Mouse (Mus musculus) limb, embryonic 14.5 days (tissue): Measurements from ENCODE around the gene Rheb. TPM values are rescaled to one million over a fixed set of nuclear protein-coding genes. Genes with fewer than 3 reads are reported as not detected.

ENCODE experiments used
- ATAC-seq: fragments of 200-750 bp; cut with Nextera tagmentation; 2 replicates; pipeline ENCODE4 v1.8.0; 2017; ENCODE audit warnings: low read depth, moderate number of reproducible peaks, moderate TSS enrichment; ENCODE audit not compliant: low FRiP score
- DNase-seq: peaks from one replicate; pipeline ENCODE4 v3.0.0-alpha.2; 2015; ENCODE audit warnings: low spot score
- H3K27ac ChIP-seq: fragments of 300-500 bp; sonication (generic); replicated peaks from 2 replicates; pipeline ENCODE4 v1.5.1; 2014; ENCODE audit warnings: low read depth, mild to moderate bottlenecking, low read length, moderate library complexity, mixed read lengths
- H3K27me3 ChIP-seq: fragments of 300-500 bp; sonication (generic); 2 replicates; pipeline ENCODE4 v1.6.1; 2014; ENCODE audit warnings: low read length, mixed read lengths; ENCODE audit not compliant: control insufficient read depth, insufficient read depth
- H3K36me3 ChIP-seq: fragments of 300-500 bp; sonication (generic); 2 replicates; pipeline ENCODE4 v1.6.1; 2014; ENCODE audit warnings: mild to moderate bottlenecking, low read length, moderate library complexity, mixed read lengths; ENCODE audit not compliant: control insufficient read depth, insufficient read depth
- H3K4me1 ChIP-seq: fragments of 300-500 bp; sonication (generic); 2 replicates; pipeline ENCODE4 v1.6.1; 2014; ENCODE audit warnings: antibody characterized with exemption, low read length, mixed read lengths; ENCODE audit not compliant: control insufficient read depth, insufficient read depth
- H3K4me2 ChIP-seq: fragments of 300-500 bp; sonication (generic); replicated peaks from 2 replicates; pipeline ENCODE4 v1.6.1; 2014; ENCODE audit warnings: low read depth, mild to moderate bottlenecking, low read length, moderate library complexity; ENCODE audit not compliant: severe bottlenecking
- H3K4me3 ChIP-seq: fragments of 300-500 bp; sonication (generic); replicated peaks from 2 replicates; pipeline ENCODE4 v1.5.1; 2014; ENCODE audit warnings: low read length
- H3K9ac ChIP-seq: fragments of 300-500 bp; sonication (generic); 2 replicates; pipeline ENCODE4 v1.6.1; 2014; ENCODE audit warnings: mild to moderate bottlenecking, low read depth, low read length, moderate library complexity; ENCODE audit not compliant: severe bottlenecking
- H3K9me3 ChIP-seq: fragments of 300-500 bp; sonication (generic); 2 replicates; pipeline ENCODE4 v1.6.1; 2016; ENCODE audit warnings: low read length; ENCODE audit not compliant: control insufficient read depth
- POLR2A ChIP-seq: fragments of 200-500 bp; IDR thresholded peaks from 2 replicates; pipeline ENCODE4 v1.8.0; 2012; ENCODE audit warnings: inconsistent platforms, mild to moderate bottlenecking, moderate library complexity, borderline replicate concordance; ENCODE audit not compliant: insufficient read depth, insufficient read length; ENCODE audit errors: extremely low read depth
- WGBS: fragments of 180-500 bp; shearing (Covaris S2); extraction: QIAGEN DNeasy Blood & Tissue Kit; methylation state at CpG from one replicate; pipeline ENCODE4 v1.1.7; 2014; 5-methylcytosine and 5-hydroxymethylcytosine counted together
- polyA plus RNA-seq, 2 experiments: library from polyadenylated mRNA; depleted of rRNA in 1 of 2; stranded (reverse) in 1 of 2; unstranded in 1 of 2; fragments of >200 nt; fragmentation: Nextera tagmentation in 1 of 2; extraction: Ambion mirVana in 1 of 2; gene quantifications; 2 replicates each; pipeline versions ENCODE4 v1.2.1 to v1.2.3; 2012 to 2014

The Rheb gene
- polyA plus RNA-seq, 2 experiments: 85.7 to 210 TPM

- no peak for TF ChIP-seq POLR2A
- no peak; the same call in 1 of the 2 replicates for ATAC-seq
- under 1% methylated on average over 16 of the region's 50 CpGs for WGBS
- Histone ChIP-seq H3K4me2 (peak overlapping the region; percentile 86), H3K9ac (peak overlapping the region; percentile 95), H3K36me3 (no peaks in the 10 kb centered on the region), H3K27me3 (no peaks in the 10 kb centered on the region), H3K4me1 (peaks cover 13% of the 10 kb centered on the region), H3K4me3 (peak overlapping the region; percentile 91), H3K27ac (peak overlapping the region; percentile 100), H3K9me3 (no peaks in the 10 kb centered on the region)
- peak; percentile 23 for DNase-seq
Measured at GRCm38 (mm10) chr5:24841662-24842273, 656 bp downstream of the Rheb start.

GRCm38 (mm10) chr5:24840975-24841431 is 1.4 kb downstream of the Rheb start:
- no peak for TF ChIP-seq POLR2A
- Histone ChIP-seq H3K27ac (peak overlapping the region; percentile 100), H3K36me3 (no peaks in the 10 kb centered on the region), H3K9me3 (no peaks in the 10 kb centered on the region), H3K4me2 (peak overlapping the region; percentile 86), H3K27me3 (no peaks in the 10 kb centered on the region), H3K9ac (peak overlapping the region; percentile 95), H3K4me3 (peak overlapping the region; percentile 91), H3K4me1 (peaks cover 13% of the 10 kb centered on the region)
- 17% methylated on average over 11 of the region's 11 CpGs for WGBS
- ATAC-seq (no peak), DNase-seq (no peak)

- no peak for ATAC-seq
- no peak overlapping the region for H3K9ac ChIP-seq
- no peaks in the 10 kb centered on the region for H3K36me3 ChIP-seq
- no peaks in the 10 kb centered on the region for H3K27me3 ChIP-seq
- H3K4me2 ChIP-seq: no peak overlapping the region
- TF ChIP-seq POLR2A: no peak
- no peak overlapping the region for H3K27ac ChIP-seq
- DNase-seq: no peak
- WGBS: 44% methylated on average over 5 of the region's 5 CpGs
- H3K9me3 ChIP-seq: no peaks in the 10 kb centered on the region
- H3K4me3 ChIP-seq: no peak overlapping the region
- peaks cover 10% of the 10 kb centered on the region; the same call in 1 of the 2 replicates for H3K4me1 ChIP-seq
Measured at GRCm38 (mm10) chr5:24834491-24834890, 7.9 kb downstream of the Rheb start.

- H3K27ac ChIP-seq: no peak overlapping the region
- WGBS: 91% methylated on average over 3 of the region's 3 CpGs
- no peak overlapping the region for H3K4me3 ChIP-seq
- H3K27me3 ChIP-seq: no peaks in the 10 kb centered on the region
- no peak for ATAC-seq
- H3K9ac ChIP-seq: no peak overlapping the region
- DNase-seq: no peak
- no peaks in the 10 kb centered on the region for H3K9me3 ChIP-seq
- peaks cover 7% of the 10 kb centered on the region; the same call in 1 of the 2 replicates for H3K4me1 ChIP-seq
- H3K36me3 ChIP-seq: no peaks in the 10 kb centered on the region
- H3K4me2 ChIP-seq: no peak overlapping the region
- no peak for TF ChIP-seq POLR2A
Measured at GRCm38 (mm10) chr5:24831912-24832311, 10.5 kb downstream of the Rheb start.

- H3K36me3 ChIP-seq: no peaks in the 10 kb centered on the region
- no peak overlapping the region for H3K4me3 ChIP-seq
- H3K27ac ChIP-seq: no peak overlapping the region
- no peak overlapping the region for H3K4me2 ChIP-seq
- no peaks in the 10 kb centered on the region for H3K27me3 ChIP-seq
- DNase-seq: no peak
- no peak overlapping the region for H3K9ac ChIP-seq
- H3K4me1 ChIP-seq: peaks cover 11% of the 10 kb centered on the region
- TF ChIP-seq POLR2A: no peak
- ATAC-seq: no peak
- WGBS: 93% methylated on average over 3 of the region's 3 CpGs
- no peaks in the 10 kb centered on the region for H3K9me3 ChIP-seq
Measured at GRCm38 (mm10) chr5:24828446-24828845, 14.0 kb downstream of the Rheb start.
